Mouse (Mus musculus): ENCODE measurements around the gene Shpk.

DNA sequence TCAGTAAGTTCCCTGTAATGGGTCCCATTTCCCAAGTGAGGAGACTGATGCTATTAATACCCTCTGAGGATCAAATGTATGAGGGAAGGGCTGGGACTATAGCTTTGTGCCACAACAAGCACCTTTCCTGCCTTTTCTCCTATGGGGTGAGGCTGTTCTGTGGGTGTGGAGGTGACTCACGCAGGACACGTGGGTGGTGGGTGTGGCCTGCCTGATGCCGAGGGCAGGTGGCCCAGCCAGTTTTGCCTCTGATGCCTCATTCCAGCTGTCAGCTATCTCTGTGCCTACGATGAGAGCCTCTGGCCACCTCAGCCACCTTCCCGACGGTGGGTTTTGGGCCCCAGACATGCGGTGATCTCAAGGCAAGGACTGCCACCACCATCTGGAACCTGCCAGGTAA, 68.0 kb downstream of the Shpk start, which contains the start of gene Trpv3:
- TF ChIP-seq CTCF (IDR thresholded peaks at IDR 0.05; ENCODE audit: low read depth, low read length) (no peak), POLR2A (IDR thresholded peaks at IDR 0.05; ENCODE audit: extremely low read depth, insufficient read depth, low read length) (no peak)

Measured in liver, adult 2 months (tissue).